Mouse (Mus musculus) heart, embryonic 15.5 days (tissue): ENCODE results near the gene Wnt10b. TPM values are rescaled to one million over a fixed set of nuclear protein-coding genes. Genes with fewer than 3 reads are reported as not detected.

Source experiments
- ATAC-seq: fragments of 200-750 bp; cut with Nextera tagmentation; replicated peaks from 2 replicates; pipeline ENCODE4 v1.8.0; 2017; ENCODE audit warnings: low read depth, moderate TSS enrichment; ENCODE audit not compliant: insufficient number of reproducible peaks, insufficient read depth, low FRiP score
- H3K27ac ChIP-seq: fragments of 300-500 bp; sonication (generic); 2 replicates; pipeline ENCODE4 v1.5.1; 2015; ENCODE audit warnings: mild to moderate bottlenecking, inconsistent platforms
- H3K27me3 ChIP-seq: fragments of 300-500 bp; sonication (generic); 2 replicates; pipeline ENCODE4 v1.6.1; 2015; ENCODE audit warnings: inconsistent platforms
- H3K36me3 ChIP-seq: fragments of 300-500 bp; sonication (generic); 2 replicates; pipeline ENCODE4 v1.6.1; 2015; ENCODE audit warnings: mild to moderate bottlenecking, inconsistent platforms
- H3K4me1 ChIP-seq: fragments of 300-500 bp; sonication (generic); replicated peaks from 2 replicates; pipeline ENCODE4 v1.6.1; 2015; ENCODE audit warnings: inconsistent platforms
- H3K4me2 ChIP-seq: fragments of 300-500 bp; sonication (generic); 2 replicates; pipeline ENCODE4 v1.6.1; 2015; ENCODE audit warnings: inconsistent platforms, mild to moderate bottlenecking, moderate library complexity
- H3K4me3 ChIP-seq: fragments of 300-500 bp; sonication (generic); 2 replicates; pipeline ENCODE4 v1.5.1; 2015; ENCODE audit warnings: mild to moderate bottlenecking, inconsistent platforms
- H3K9ac ChIP-seq: fragments of 300-500 bp; sonication (generic); 2 replicates; pipeline ENCODE4 v1.6.1; 2015; ENCODE audit warnings: mild to moderate bottlenecking, inconsistent platforms
- H3K9me3 ChIP-seq: fragments of 300-500 bp; sonication (generic); replicated peaks from 2 replicates; pipeline ENCODE4 v1.6.1; 2016; ENCODE audit warnings: inconsistent platforms
- WGBS: fragments of 180-500 bp; shearing (Covaris S2); methylation state at CpG from one replicate; pipeline ENCODE4 v1.1.7; 2015; ENCODE audit warnings: mixed read lengths; 5-methylcytosine and 5-hydroxymethylcytosine counted together
- polyA plus RNA-seq: library from polyadenylated mRNA; unstranded; fragments of >200 nt; fragmentation: Nextera tagmentation; extraction: Ambion mirVana; gene quantifications from 2 replicates; pipeline ENCODE4 v1.2.1, GENCODE M21; 2015

Gene Wnt10b
- polyA plus RNA-seq, 1 experiment from 2014 or later, result not detected

GRCm38 (mm10) chr15:98807895-98808650, 30.1 kb upstream of the Wnt10b start:
- no peak overlapping the region for H3K27ac ChIP-seq
- WGBS, result under 1% methylated on average over 34 of the region's 34 CpGs

GRCm38 (mm10) chr15:98806809-98807770, 29.1 kb upstream of the Wnt10b start:
- Histone ChIP-seq H3K27ac (no peak overlapping the region), H3K36me3 (peaks cover 6% of the 10 kb centered on the region; the same call in 1 of the 2 replicates), H3K9ac (peak overlapping the region; percentile 39; the same call in 1 of the 2 replicates), H3K9me3 (no peaks in the 10 kb centered on the region), H3K27me3 (peaks cover 75% of the 10 kb centered on the region), H3K4me1 (peaks cover 68% of the 10 kb centered on the region), H3K4me2 (peak overlapping the region; percentile 95), H3K4me3 (peak overlapping the region; percentile 49)
- 2% methylated on average over 56 of the region's 58 CpGs for WGBS
- no peak for ATAC-seq

More at GRCm38 (mm10) chr15:98807895-98808650, 30.1 kb upstream of the Wnt10b start:
- H3K9me3 ChIP-seq, result no peaks in the 10 kb centered on the region
- H3K36me3 ChIP-seq, result peaks cover 9% of the 10 kb centered on the region
- peak overlapping the region; percentile 95 for H3K4me2 ChIP-seq
- H3K4me1 ChIP-seq, result peaks cover 66% of the 10 kb centered on the region
- peaks cover 65% of the 10 kb centered on the region for H3K27me3 ChIP-seq
- ATAC-seq, result 0 out of 2 replicates have a peak, but pooled peaks have one; percentile 13
- peak overlapping the region; percentile 49 for H3K4me3 ChIP-seq
- peak overlapping the region; percentile 39 for H3K9ac ChIP-seq

GRCm38 (mm10) chr15:98806071-98806808, 28.3 kb upstream of the Wnt10b start:
- Histone ChIP-seq H3K9me3 (no peaks in the 10 kb centered on the region), H3K4me3 (peak overlapping the region; percentile 59), H3K4me2 (peak overlapping the region; percentile 95), H3K27me3 (peaks cover 84% of the 10 kb centered on the region), H3K36me3 (peaks cover 1% of the 10 kb centered on the region; the same call in 1 of the 2 replicates), H3K9ac (no peak overlapping the region), H3K4me1 (peaks cover 68% of the 10 kb centered on the region), H3K27ac (no peak overlapping the region)
- 15% methylated on average over 30 of the region's 30 CpGs for WGBS
- no peak for ATAC-seq

- peaks cover 91% of the 10 kb centered on the region for H3K27me3 ChIP-seq
- peak overlapping the region; percentile 95 for H3K4me2 ChIP-seq
- H3K36me3 ChIP-seq, result no peaks in the 10 kb centered on the region
- peaks cover 68% of the 10 kb centered on the region for H3K4me1 ChIP-seq
- peak overlapping the region; percentile 59 for H3K4me3 ChIP-seq
- no peaks in the 10 kb centered on the region for H3K9me3 ChIP-seq
- ATAC-seq, result no peak
- H3K27ac ChIP-seq, result no peak overlapping the region
- WGBS, result 2% methylated on average over 64 of the region's 64 CpGs
- H3K9ac ChIP-seq, result peak overlapping the region; percentile 61
Observed at GRCm38 (mm10) chr15:98805324-98806040, 27.5 kb upstream of the Wnt10b start.

GRCm38 (mm10) chr15:98804054-98804453, 26.1 kb upstream of the Wnt10b start:
- no peak for ATAC-seq
- Histone ChIP-seq H3K27me3 (peaks cover 96% of the 10 kb centered on the region), H3K4me3 (peak overlapping the region; percentile 32), H3K36me3 (no peaks in the 10 kb centered on the region), H3K9me3 (no peaks in the 10 kb centered on the region), H3K4me1 (peaks cover 60% of the 10 kb centered on the region), H3K27ac (no peak overlapping the region), H3K4me2 (peak overlapping the region; percentile 61), H3K9ac (no peak overlapping the region)
- WGBS, result under 1% methylated on average over 32 of the region's 32 CpGs

- H3K9me3 ChIP-seq, result no peaks in the 10 kb centered on the region
- peaks cover 97% of the 10 kb centered on the region for H3K27me3 ChIP-seq
- peaks cover 52% of the 10 kb centered on the region for H3K4me1 ChIP-seq
- no peak overlapping the region for H3K9ac ChIP-seq
- H3K27ac ChIP-seq, result no peak overlapping the region
- no peak overlapping the region for H3K4me2 ChIP-seq
- no peaks in the 10 kb centered on the region for H3K36me3 ChIP-seq
- WGBS, result 7% methylated on average over 8 of the region's 8 CpGs
- ATAC-seq, result no peak
- H3K4me3 ChIP-seq, result no peak overlapping the region; the same call in 1 of the 2 replicates
Observed at GRCm38 (mm10) chr15:98802926-98803325, 25.0 kb upstream of the Wnt10b start.

- H3K4me3 ChIP-seq, result no peak overlapping the region
- no peaks in the 10 kb centered on the region for H3K9me3 ChIP-seq
- H3K36me3 ChIP-seq, result no peaks in the 10 kb centered on the region
- no peak overlapping the region for H3K27ac ChIP-seq
- H3K4me2 ChIP-seq, result no peak overlapping the region
- H3K27me3 ChIP-seq, result peaks cover 98% of the 10 kb centered on the region
- 10% methylated on average over 12 of the region's 12 CpGs for WGBS
- no peak overlapping the region for H3K9ac ChIP-seq
- H3K4me1 ChIP-seq, result peaks cover 36% of the 10 kb centered on the region
- no peak for ATAC-seq
Observed at GRCm38 (mm10) chr15:98799396-98799795, 21.4 kb upstream of the Wnt10b start.

GRCm38 (mm10) chr15:98798903-98799302, 21.0 kb upstream of the Wnt10b start:
- Histone ChIP-seq H3K4me1 (peaks cover 32% of the 10 kb centered on the region), H3K27me3 (peaks cover 99% of the 10 kb centered on the region), H3K36me3 (no peaks in the 10 kb centered on the region), H3K27ac (no peak overlapping the region), H3K9me3 (no peaks in the 10 kb centered on the region), H3K4me3 (no peak overlapping the region), H3K4me2 (no peak overlapping the region), H3K9ac (no peak overlapping the region)
- WGBS, result 51% methylated on average over 3 of the region's 3 CpGs
- no peak for ATAC-seq

- H3K4me3 ChIP-seq, result no peak overlapping the region
Observed at GRCm38 (mm10) chr15:98797835-98798492, 20.0 kb upstream of the Wnt10b start.

More at GRCm38 (mm10) chr15:98797835-98798492, 20.0 kb upstream of the Wnt10b start:
- ATAC-seq, result 0 out of 2 replicates have a peak, but pooled peaks have one; percentile 3
- Histone ChIP-seq H3K9me3 (no peaks in the 10 kb centered on the region), H3K27me3 (peaks cover 99% of the 10 kb centered on the region), H3K27ac (no peak overlapping the region), H3K4me2 (no peak overlapping the region), H3K4me1 (peaks cover 28% of the 10 kb centered on the region), H3K36me3 (no peaks in the 10 kb centered on the region), H3K9ac (no peak overlapping the region)
- 10% methylated on average over 28 of the region's 28 CpGs for WGBS
